Mouse (Mus musculus): ENCODE data around the gene Cited2. TPM values are rescaled to one million over a fixed set of nuclear protein-coding genes. Genes with fewer than 3 reads are reported as not detected.

Cited2 gene
- polyA plus RNA-seq (2016; fragmentation: Nextera tagmentation; extraction: Ambion mirVana): 35.3 and 36.7 TPM in 2 replicates

- Histone ChIP-seq H3K4me2 (peak within 1 kb of the TSS; percentile 97), H3K4me1 (peaks cover 74% of the 10 kb centered on the region), H3K36me3 (peaks cover 17% of the 10 kb centered on the region; the same call in 1 of the 2 replicates), H3K27ac (peak within 1 kb of the TSS; percentile 98), H3K27me3 (replicated peaks) (no peaks in the 10 kb centered on the region), H3K9me3 (replicated peaks) (no peaks in the 10 kb centered on the region), H3K4me3 (peak within 1 kb of the TSS; percentile 91), H3K9ac (peak within 1 kb of the TSS; percentile 95)
- WGBS (ENCODE audit: insufficient replicate concordance): under 1% methylated on average over 55 of the region's 55 CpGs
- peak; percentile 80 for ATAC-seq
These were observed at the start of gene Cited2 for GRCm38 (mm10) chr10:17722653-17723410. Cited2 (plus strand) TSS chr10:17723218.

DNA sequence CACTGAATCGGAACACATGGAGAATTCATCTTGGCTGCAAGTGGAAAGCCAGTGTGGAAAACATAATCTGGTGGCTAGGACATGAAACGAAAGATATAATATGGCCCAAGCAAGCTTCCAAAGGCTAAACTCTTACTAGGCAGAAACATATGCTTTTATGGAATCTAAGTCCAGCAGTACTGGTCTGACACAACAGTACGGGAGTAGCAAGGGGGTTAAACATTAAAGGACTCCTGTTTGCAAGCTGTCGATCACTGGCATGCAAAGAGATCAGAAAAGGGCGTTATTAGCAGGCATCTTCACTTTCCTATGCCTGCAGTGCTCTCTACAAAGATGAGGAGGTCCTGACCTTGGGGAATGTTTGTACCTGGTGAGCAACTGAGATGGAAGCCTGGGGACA is 48.6 kb upstream of the Cited2 start:
- Histone ChIP-seq H3K4me2 (no peak overlapping the region), H3K36me3 (no peaks in the 10 kb centered on the region), H3K9ac (no peak overlapping the region), H3K9me3 (replicated peaks) (no peaks in the 10 kb centered on the region), H3K4me3 (no peak overlapping the region), H3K27ac (no peak overlapping the region), H3K4me1 (peaks cover 11% of the 10 kb centered on the region), H3K27me3 (replicated peaks) (no peaks in the 10 kb centered on the region)
- ATAC-seq: no peak
- WGBS (ENCODE audit: insufficient replicate concordance): 71% methylated on average over 5 of the region's 5 CpGs

DNA sequence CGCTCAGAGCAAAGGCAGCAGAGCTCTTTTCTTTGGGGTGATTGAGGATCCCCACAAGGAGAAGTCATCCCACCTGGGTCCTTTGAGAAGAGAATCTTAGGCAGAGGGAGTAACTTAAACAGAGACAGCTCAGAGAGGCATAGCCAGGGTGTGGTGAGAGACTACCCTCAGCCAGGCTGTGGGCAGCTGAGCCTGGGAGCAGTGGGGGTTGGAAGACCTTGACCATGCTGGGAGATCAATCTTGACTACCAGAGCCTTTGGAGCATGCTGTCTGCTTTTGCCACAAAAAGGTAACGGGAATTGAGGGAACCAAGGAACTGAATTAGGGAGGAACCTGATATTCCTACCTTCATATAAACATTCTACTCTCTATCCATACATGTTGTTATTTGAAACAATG is 48.1 kb upstream of the Cited2 start:
- Histone ChIP-seq H3K27ac (no peak overlapping the region), H3K36me3 (no peaks in the 10 kb centered on the region), H3K4me2 (no peak overlapping the region), H3K9me3 (replicated peaks) (no peaks in the 10 kb centered on the region), H3K4me1 (peaks cover 11% of the 10 kb centered on the region), H3K4me3 (no peak overlapping the region), H3K27me3 (replicated peaks) (no peaks in the 10 kb centered on the region), H3K9ac (no peak overlapping the region)
- 63% methylated on average over 2 of the region's 2 CpGs for WGBS (ENCODE audit: insufficient replicate concordance)
- no peak for ATAC-seq

- no peaks in the 10 kb centered on the region for H3K27me3 ChIP-seq (replicated peaks)
- 65% methylated on average over 3 of the region's 3 CpGs for WGBS (ENCODE audit: insufficient replicate concordance)
- H3K4me1 ChIP-seq: peaks cover 11% of the 10 kb centered on the region
- no peak overlapping the region for H3K4me2 ChIP-seq
- H3K9ac ChIP-seq: no peak overlapping the region
- H3K27ac ChIP-seq: no peak overlapping the region
- no peaks in the 10 kb centered on the region for H3K9me3 ChIP-seq (replicated peaks)
- H3K4me3 ChIP-seq: no peak overlapping the region
- no peaks in the 10 kb centered on the region for H3K36me3 ChIP-seq
- ATAC-seq: no peak
These were observed 46.6 kb upstream of the Cited2 start for GRCm38 (mm10) chr10:17676464-17676863.

- Histone ChIP-seq H3K36me3 (no peaks in the 10 kb centered on the region), H3K4me2 (no peak overlapping the region), H3K9me3 (replicated peaks) (no peaks in the 10 kb centered on the region), H3K27ac (no peak overlapping the region), H3K9ac (no peak overlapping the region), H3K4me3 (no peak overlapping the region), H3K4me1 (peaks cover 11% of the 10 kb centered on the region), H3K27me3 (replicated peaks) (no peaks in the 10 kb centered on the region)
- peak; percentile 82 for ATAC-seq
- 13% methylated on average over 4 of the region's 4 CpGs for WGBS (ENCODE audit: insufficient replicate concordance)
These were observed 45.7 kb upstream of the Cited2 start for GRCm38 (mm10) chr10:17677308-17677707.

- Histone ChIP-seq H3K4me3 (no peak overlapping the region), H3K4me2 (no peak overlapping the region), H3K27me3 (replicated peaks) (no peaks in the 10 kb centered on the region), H3K27ac (no peak overlapping the region), H3K36me3 (no peaks in the 10 kb centered on the region), H3K9ac (no peak overlapping the region), H3K9me3 (replicated peaks) (no peaks in the 10 kb centered on the region), H3K4me1 (peaks cover 24% of the 10 kb centered on the region)
- no peak for ATAC-seq
- 58% methylated on average over 8 of the region's 8 CpGs for WGBS (ENCODE audit: insufficient replicate concordance)
These were observed 42.3 kb upstream of the Cited2 start for GRCm38 (mm10) chr10:17680432-17681382.

DNA sequence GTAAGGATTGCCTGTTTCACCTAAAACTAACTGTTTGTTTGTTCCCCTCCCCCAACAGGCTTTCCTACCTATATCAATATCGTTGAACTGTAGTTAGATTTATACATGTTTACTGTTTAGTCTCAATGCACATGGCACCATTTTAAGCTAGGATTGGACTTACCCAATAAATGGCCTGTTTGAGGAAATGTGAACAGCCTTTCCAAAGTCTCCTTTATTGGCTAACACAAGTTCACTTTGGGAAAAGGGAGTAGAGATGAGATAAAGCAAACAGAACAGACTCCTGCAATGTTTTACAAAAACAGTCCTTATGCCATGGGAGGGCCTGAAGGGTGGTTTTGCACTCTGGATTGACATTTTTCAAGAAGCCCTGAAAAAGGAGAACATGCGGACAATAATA is 41.6 kb upstream of the Cited2 start:
- H3K27ac ChIP-seq: no peak overlapping the region
- ATAC-seq: no peak

DNA sequence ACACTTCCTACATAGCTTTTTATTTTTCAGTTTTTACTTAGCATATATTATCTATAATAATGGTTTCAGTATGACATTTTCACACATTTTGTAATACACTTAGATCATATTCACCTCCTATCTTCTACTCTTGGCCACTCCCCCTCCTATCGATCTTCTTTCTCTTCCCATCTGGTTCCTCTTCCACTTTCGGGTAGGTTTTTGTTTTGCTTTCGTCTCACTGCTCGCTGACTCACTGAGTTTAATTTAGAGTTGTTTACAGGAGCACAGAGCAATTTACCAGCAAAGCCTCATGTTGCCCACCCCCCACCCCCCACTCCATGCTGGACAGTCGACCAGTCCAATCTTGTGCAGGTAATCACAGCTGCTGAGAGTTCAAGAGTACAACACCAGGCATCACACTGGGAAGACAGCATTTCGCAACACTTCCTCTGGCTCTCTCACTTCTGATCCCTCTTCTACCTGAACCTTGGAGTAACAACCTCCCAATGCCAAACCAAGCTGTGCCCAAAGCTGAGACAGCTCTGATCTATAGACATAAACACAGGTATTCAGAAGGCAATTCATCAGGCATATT is 39.1 kb upstream of the Cited2 start:
- WGBS (ENCODE audit: insufficient replicate concordance): 27% methylated on average over 6 of the region's 6 CpGs
- peak overlapping the region; percentile 29; the same call in 1 of the 2 replicates for H3K4me3 ChIP-seq

More for the DNA sequence above, 41.6 kb upstream of the Cited2 start:
- no peaks in the 10 kb centered on the region for H3K9me3 ChIP-seq (replicated peaks)
- no peak overlapping the region for H3K4me3 ChIP-seq
- no peaks in the 10 kb centered on the region for H3K36me3 ChIP-seq
- H3K4me2 ChIP-seq: no peak overlapping the region
- H3K27me3 ChIP-seq (replicated peaks): no peaks in the 10 kb centered on the region
- WGBS (ENCODE audit: insufficient replicate concordance): 79% methylated on average over 2 of the region's 2 CpGs
- peaks cover 24% of the 10 kb centered on the region for H3K4me1 ChIP-seq
- no peak overlapping the region for H3K9ac ChIP-seq

GRCm38 (mm10) chr10:17689806-17690205 is 33.2 kb upstream of the Cited2 start:
- no peak overlapping the region for H3K9ac ChIP-seq
- no peak for ATAC-seq
- no peaks in the 10 kb centered on the region for H3K9me3 ChIP-seq (replicated peaks)
- no peak overlapping the region for H3K4me2 ChIP-seq
- no peak overlapping the region for H3K4me3 ChIP-seq
- H3K27me3 ChIP-seq (replicated peaks): no peaks in the 10 kb centered on the region
- WGBS (ENCODE audit: insufficient replicate concordance): 52% methylated on average over 4 of the region's 4 CpGs
- H3K36me3 ChIP-seq: no peaks in the 10 kb centered on the region
- no peak overlapping the region for H3K27ac ChIP-seq
- H3K4me1 ChIP-seq: no peaks in the 10 kb centered on the region

More for the DNA sequence above, 39.1 kb upstream of the Cited2 start:
- ATAC-seq: peak; percentile 52; the same call in 1 of the 2 replicates
- no peaks in the 10 kb centered on the region for H3K27me3 ChIP-seq (replicated peaks)
- no peaks in the 10 kb centered on the region for H3K36me3 ChIP-seq
- H3K9me3 ChIP-seq (replicated peaks): no peaks in the 10 kb centered on the region
- no peak overlapping the region; the same call in 1 of the 2 replicates for H3K9ac ChIP-seq
- no peak overlapping the region for H3K27ac ChIP-seq
- H3K4me1 ChIP-seq: peaks cover 13% of the 10 kb centered on the region
- peak overlapping the region; percentile 52 for H3K4me2 ChIP-seq

DNA sequence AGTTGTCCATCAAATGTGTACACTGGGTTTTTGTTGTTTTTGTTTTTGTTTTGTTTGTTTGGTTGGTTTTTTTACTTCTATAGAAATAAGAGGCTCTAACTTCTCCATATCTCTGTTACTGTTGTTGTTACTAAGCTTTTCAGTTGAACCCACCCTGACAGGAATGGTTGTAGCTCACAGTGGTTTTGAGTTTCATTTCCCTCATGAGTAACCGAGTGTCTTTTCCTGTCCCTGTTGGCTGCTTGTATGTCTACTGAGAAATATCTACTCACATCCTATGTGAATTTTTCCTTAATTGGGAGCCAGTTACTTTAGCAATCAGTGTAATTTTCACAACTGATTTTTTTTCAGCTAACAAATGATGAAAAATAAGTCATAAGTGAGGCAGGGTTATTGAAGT is 31.3 kb upstream of the Cited2 start:
- no peak overlapping the region for H3K9ac ChIP-seq
- no peaks in the 10 kb centered on the region for H3K27me3 ChIP-seq (replicated peaks)
- H3K36me3 ChIP-seq: no peaks in the 10 kb centered on the region
- H3K4me1 ChIP-seq: no peaks in the 10 kb centered on the region
- no peak overlapping the region for H3K27ac ChIP-seq
- no peak overlapping the region for H3K4me3 ChIP-seq
- H3K9me3 ChIP-seq (replicated peaks): no peaks in the 10 kb centered on the region
- WGBS (ENCODE audit: insufficient replicate concordance): 32% methylated on average over 1 of the region's 1 CpGs
- H3K4me2 ChIP-seq: no peak overlapping the region
- ATAC-seq: no peak

- Histone ChIP-seq H3K27me3 (replicated peaks) (no peaks in the 10 kb centered on the region), H3K36me3 (no peaks in the 10 kb centered on the region), H3K4me3 (no peak overlapping the region), H3K4me1 (no peaks in the 10 kb centered on the region), H3K9me3 (replicated peaks) (no peaks in the 10 kb centered on the region), H3K4me2 (no peak overlapping the region), H3K9ac (no peak overlapping the region), H3K27ac (no peak overlapping the region)
- WGBS (ENCODE audit: insufficient replicate concordance): 80% methylated on average over 3 of the region's 3 CpGs
- no peak for ATAC-seq
These were observed 27.2 kb upstream of the Cited2 start for GRCm38 (mm10) chr10:17695801-17696200.
